Mouse (Mus musculus) olfactory bulb, adult 2 months (tissue): ENCODE data around the gene Uspl1.

Experiments
- CTCF ChIP-seq: fragments of 200-500 bp; IDR thresholded peaks from 2 replicates; pipeline ENCODE4 v1.5.1; 2012; ENCODE audit warnings: low read depth, mild to moderate bottlenecking, low read length, moderate library complexity; ENCODE audit not compliant: insufficient read depth
- POLR2A ChIP-seq: fragments of 200-500 bp; IDR thresholded peaks from 2 replicates; pipeline ENCODE4 v1.6.1; 2012; ENCODE audit warnings: mild to moderate bottlenecking, low read depth, low read length, moderate library complexity; ENCODE audit not compliant: insufficient read depth

GRCm38 (mm10) chr5:149152063-149152773 is 31.9 kb upstream of the Uspl1 start:
- no peak for TF ChIP-seq CTCF
- no peak for TF ChIP-seq POLR2A
